Mouse (Mus musculus): Measurements from ENCODE around the gene Rhag.

GRCm38 (mm10) chr17:40817340-40817943, 6.5 kb downstream of the Rhag start:
- TF ChIP-seq CTCF (IDR thresholded peaks at IDR 0.05; ENCODE audit: insufficient read depth, low read length) (no peak), POLR2A (IDR thresholded peaks at IDR 0.05; ENCODE audit: borderline replicate concordance, extremely low read depth, low read depth, low read length) (no peak)

Data from lung, adult 2 months (tissue).